Mouse (Mus musculus) G1E (cell line): ENCODE data around the gene Slc25a24. TPM values are rescaled to one million over a fixed set of nuclear protein-coding genes. Genes with fewer than 3 reads are reported as not detected.

Experiments
- ATAC-seq: 2 replicates; pipeline ENCODE4 v1.8.0; 2016; ENCODE audit warnings: mild to moderate bottlenecking; ENCODE audit not compliant: insufficient number of reproducible peaks, poor library complexity, low FRiP score, severe bottlenecking; ENCODE audit errors: extremely low read depth
- DNase-seq: peaks from one replicate; pipeline ENCODE4 v3.0.0; 2012; ENCODE audit warnings: low spot score
- H3K27me3 ChIP-seq: 2 replicates; pipeline ENCODE4 v1.6.1; 2012; ENCODE audit warnings: mild to moderate bottlenecking, low read length, inconsistent platforms; ENCODE audit not compliant: insufficient read depth
- H3K36me3 ChIP-seq: replicated peaks from 2 replicates; pipeline ENCODE3; 2012; ENCODE audit warnings: mild to moderate bottlenecking, inconsistent platforms
- H3K4me1 ChIP-seq: 2 replicates; pipeline ENCODE4 v1.6.1; 2012; ENCODE audit warnings: low read depth, low read length, inconsistent platforms, mixed read lengths; ENCODE audit not compliant: insufficient read depth
- H3K4me3 ChIP-seq: 2 replicates; pipeline ENCODE4 v1.5.1; 2012; ENCODE audit warnings: low read depth, mild to moderate bottlenecking, inconsistent platforms, low read length, moderate library complexity, mixed read lengths
- H3K9me3 ChIP-seq: replicated peaks from 2 replicates; pipeline ENCODE4 v1.6.1; 2012; ENCODE audit warnings: inconsistent platforms
- CTCF ChIP-seq: IDR thresholded peaks from 2 replicates; pipeline ENCODE4 v1.5.1; 2012; ENCODE audit warnings: low read depth, low read length, inconsistent platforms, mixed read lengths
- GATA1 ChIP-seq: IDR thresholded peaks from 2 replicates; pipeline ENCODE4 v1.6.1; 2012; ENCODE audit warnings: borderline replicate concordance, low read length, inconsistent platforms, mixed read lengths
- GATA2 ChIP-seq: IDR thresholded peaks from 2 replicates; pipeline ENCODE4 v1.6.1; 2012; ENCODE audit warnings: low read depth, low read length, inconsistent platforms, borderline replicate concordance
- POLR2AphosphoS5 ChIP-seq: IDR thresholded peaks from 2 replicates; pipeline ENCODE4 v1.6.1; 2012; ENCODE audit warnings: low read depth, low read length, inconsistent platforms; ENCODE audit not compliant: insufficient replicate concordance
- TAL1 ChIP-seq: conservative IDR thresholded peaks from 2 replicates; pipeline ENCODE4 v1.6.1; 2012; ENCODE audit warnings: low read depth, low read length, inconsistent platforms, mixed read lengths
- polyA plus RNA-seq: library from polyadenylated mRNA; stranded (reverse); fragments of >175 nt; gene quantifications from 2 replicates; pipeline ENCODE4 v1.2.3, GENCODE M21; 2012
- total RNA-seq, 2 experiments: library from RNA; stranded (forward) in 1 of 2; stranded (reverse) in 1 of 2; fragments of 200-1000 nt in 1 of 2; fragments of >200 nt in 1 of 2; fragmentation: Nextera tagmentation in 1 of 2; gene quantifications; 2 replicates each; pipeline ENCODE4 v1.2.3; 2014 to 2017

The Slc25a24 gene
- total and polyA plus RNA-seq, 3 experiments: 0.11 to 11.6 TPM; not detected in 1

- H3K9me3 ChIP-seq: peaks cover 29% of the 10 kb centered on the region
- TF ChIP-seq CTCF (no peak), TAL1 (no peak), GATA2 (no peak), POLR2AphosphoS5 (no peak), GATA1 (no peak)
- no peaks in the 10 kb centered on the region for H3K4me1 ChIP-seq
- DNase-seq (no peak), ATAC-seq (no peak)
- H3K27me3 ChIP-seq: no peaks in the 10 kb centered on the region; the same call in 1 of the 2 replicates
- H3K36me3 ChIP-seq: no peaks in the 10 kb centered on the region
- H3K4me3 ChIP-seq: no peak overlapping the region
Measured at GRCm38 (mm10) chr3:109119562-109119961, 3.4 kb upstream of the Slc25a24 start.

GRCm38 (mm10) chr3:109119973-109120372 lies 3.0 kb upstream of the Slc25a24 start:
- H3K36me3 ChIP-seq: no peaks in the 10 kb centered on the region
- H3K4me1 ChIP-seq: no peaks in the 10 kb centered on the region
- ATAC-seq: no peak
- no peak for DNase-seq
- no peaks in the 10 kb centered on the region; the same call in 1 of the 2 replicates for H3K27me3 ChIP-seq
- TF ChIP-seq GATA2 (no peak), GATA1 (no peak), CTCF (no peak), POLR2AphosphoS5 (no peak), TAL1 (no peak)
- H3K9me3 ChIP-seq: peaks cover 29% of the 10 kb centered on the region
- no peak overlapping the region for H3K4me3 ChIP-seq

- Histone ChIP-seq H3K9me3 (peaks cover 38% of the 10 kb centered on the region), H3K4me3 (no peak overlapping the region), H3K27me3 (no peaks in the 10 kb centered on the region; the same call in 1 of the 2 replicates), H3K36me3 (no peaks in the 10 kb centered on the region), H3K4me1 (no peaks in the 10 kb centered on the region)
- no peak for TF ChIP-seq CTCF
- no peak for TF ChIP-seq GATA2
- no peak for TF ChIP-seq GATA1
- no peak for TF ChIP-seq POLR2AphosphoS5
- TF ChIP-seq TAL1: no peak
- ATAC-seq: no peak
- DNase-seq: no peak
Measured at GRCm38 (mm10) chr3:109123531-109123981, 607 bp downstream of the Slc25a24 start.

GRCm38 (mm10) chr3:109124091-109124490 lies 1.1 kb downstream of the Slc25a24 start:
- no peak overlapping the region for H3K4me3 ChIP-seq
- H3K27me3 ChIP-seq: no peaks in the 10 kb centered on the region; the same call in 1 of the 2 replicates
- no peak for DNase-seq
- no peak for TF ChIP-seq POLR2AphosphoS5
- no peak for TF ChIP-seq TAL1
- no peak for TF ChIP-seq CTCF
- no peak for TF ChIP-seq GATA2
- TF ChIP-seq GATA1: no peak
- no peak for ATAC-seq
- H3K4me1 ChIP-seq: no peaks in the 10 kb centered on the region
- no peaks in the 10 kb centered on the region for H3K36me3 ChIP-seq
- peaks cover 38% of the 10 kb centered on the region for H3K9me3 ChIP-seq

GRCm38 (mm10) chr3:109125531-109125930 lies 2.6 kb downstream of the Slc25a24 start:
- Histone ChIP-seq H3K4me1 (no peaks in the 10 kb centered on the region), H3K4me3 (no peak overlapping the region), H3K36me3 (no peaks in the 10 kb centered on the region), H3K9me3 (peaks cover 41% of the 10 kb centered on the region), H3K27me3 (no peaks in the 10 kb centered on the region; the same call in 1 of the 2 replicates)
- no peak for ATAC-seq
- no peak for TF ChIP-seq GATA2
- TF ChIP-seq CTCF: no peak
- TF ChIP-seq GATA1: no peak
- TF ChIP-seq TAL1: no peak
- no peak for TF ChIP-seq POLR2AphosphoS5
- DNase-seq: no peak

GRCm38 (mm10) chr3:109129768-109130167 lies 6.8 kb downstream of the Slc25a24 start:
- Histone ChIP-seq H3K36me3 (no peaks in the 10 kb centered on the region), H3K27me3 (no peaks in the 10 kb centered on the region), H3K4me3 (no peak overlapping the region), H3K4me1 (no peaks in the 10 kb centered on the region), H3K9me3 (peaks cover 35% of the 10 kb centered on the region)
- ATAC-seq (no peak), DNase-seq (no peak)
- TF ChIP-seq TAL1 (no peak), CTCF (no peak), POLR2AphosphoS5 (no peak), GATA1 (no peak), GATA2 (no peak)

- no peaks in the 10 kb centered on the region for H3K27me3 ChIP-seq
- H3K36me3 ChIP-seq: no peaks in the 10 kb centered on the region
- ATAC-seq (no peak), DNase-seq (no peak)
- H3K9me3 ChIP-seq: peaks cover 26% of the 10 kb centered on the region
- TF ChIP-seq GATA2: no peak
- no peak for TF ChIP-seq GATA1
- no peak for TF ChIP-seq TAL1
- TF ChIP-seq CTCF: no peak
- no peak for TF ChIP-seq POLR2AphosphoS5
- no peak overlapping the region for H3K4me3 ChIP-seq
- no peaks in the 10 kb centered on the region for H3K4me1 ChIP-seq
Measured at GRCm38 (mm10) chr3:109132966-109133365, 10.0 kb downstream of the Slc25a24 start.
